Mouse (Mus musculus) midbrain, embryonic 14.5 days (tissue): ENCODE data around the gene Clic4. TPM values are rescaled to one million over a fixed set of nuclear protein-coding genes. Genes with fewer than 3 reads are reported as not detected.
"Not testable (repeated sequence)": the region's sequence is repeated elsewhere in the genome, so short reads cannot be mapped to it uniquely, and the experiment has no call there.

Experiments
- ATAC-seq: fragments of 200-750 bp; cut with Nextera tagmentation; 2 replicates; pipeline ENCODE4 v1.8.0; 2017; ENCODE audit warnings: moderate number of reproducible peaks, moderate library complexity; ENCODE audit not compliant: low FRiP score, low TSS enrichment
- DNase-seq: peaks from one replicate; pipeline ENCODE4 v3.0.0-alpha.2; 2015
- H3K27ac ChIP-seq: fragments of 300-500 bp; sonication (generic); replicated peaks from 2 replicates; pipeline ENCODE4 v1.5.1; 2014; ENCODE audit warnings: mild to moderate bottlenecking, low read depth, low read length, moderate library complexity
- H3K27me3 ChIP-seq: fragments of 300-500 bp; sonication (generic); 2 replicates; pipeline ENCODE4 v1.6.1; 2014; ENCODE audit warnings: low read length, control low read depth, mixed read lengths; ENCODE audit not compliant: control insufficient read depth, insufficient read depth
- H3K36me3 ChIP-seq: fragments of 300-500 bp; sonication (generic); 2 replicates; pipeline ENCODE4 v1.6.1; 2014; ENCODE audit warnings: low read length, control low read depth; ENCODE audit not compliant: control insufficient read depth, insufficient read depth
- H3K4me1 ChIP-seq: fragments of 300-500 bp; sonication (generic); 2 replicates; pipeline ENCODE4 v1.6.1; 2014; ENCODE audit warnings: mild to moderate bottlenecking, antibody characterized with exemption, low read length, control low read depth; ENCODE audit not compliant: control insufficient read depth, insufficient read depth
- H3K4me2 ChIP-seq: fragments of 300-500 bp; sonication (generic); 2 replicates; pipeline ENCODE4 v1.6.1; 2014; ENCODE audit warnings: mild to moderate bottlenecking, low read length, moderate library complexity
- H3K4me3 ChIP-seq: fragments of 300-500 bp; sonication (generic); replicated peaks from 2 replicates; pipeline ENCODE4 v1.5.1; 2014; ENCODE audit warnings: low read depth, low read length
- H3K9ac ChIP-seq: fragments of 300-500 bp; sonication (generic); replicated peaks from 2 replicates; pipeline ENCODE4 v1.6.1; 2014; ENCODE audit warnings: mild to moderate bottlenecking, low read length, moderate library complexity
- H3K9me3 ChIP-seq: fragments of 300-500 bp; sonication (generic); 2 replicates; pipeline ENCODE4 v1.6.1; 2016; ENCODE audit warnings: low read length, control low read depth, mixed read lengths; ENCODE audit not compliant: control insufficient read depth
- WGBS: fragments of 180-500 bp; shearing (Covaris S2); extraction: QIAGEN DNeasy Blood & Tissue Kit; methylation state at CpG from one replicate; pipeline ENCODE4 v1.1.7; 2014; 5-methylcytosine and 5-hydroxymethylcytosine counted together
- polyA plus RNA-seq: library from polyadenylated mRNA; unstranded; fragments of >200 nt; fragmentation: Nextera tagmentation; extraction: Ambion mirVana; gene quantifications from 2 replicates; pipeline ENCODE4 v1.2.1, GENCODE M21; 2014

Clic4 gene
- polyA plus RNA-seq, 1 experiment from 2014 or later: 61.9 TPM

GRCm38 (mm10) chr4:135286033-135286622 lies 13.5 kb upstream of the Clic4 start:
- H3K27ac ChIP-seq: no peak overlapping the region
- H3K27me3 ChIP-seq: no peaks in the 10 kb centered on the region
- no peak for ATAC-seq
- no peak overlapping the region for H3K9ac ChIP-seq
- no peak overlapping the region for H3K4me3 ChIP-seq
- H3K4me1 ChIP-seq: 0 out of 2 replicates have a peak, but pooled peaks cover 3% of the 10 kb centered on the region
- DNase-seq: no peak
- 72% methylated on average over 12 of the region's 12 CpGs for WGBS
- no peak overlapping the region for H3K4me2 ChIP-seq
- no peaks in the 10 kb centered on the region for H3K36me3 ChIP-seq
- H3K9me3 ChIP-seq: no peaks in the 10 kb centered on the region

GRCm38 (mm10) chr4:135285436-135285835 lies 12.8 kb upstream of the Clic4 start:
- no peaks in the 10 kb centered on the region for H3K27me3 ChIP-seq
- H3K4me2 ChIP-seq: no peak overlapping the region
- H3K4me1 ChIP-seq: 0 out of 2 replicates have a peak, but pooled peaks cover 3% of the 10 kb centered on the region
- WGBS: 56% methylated on average over 8 of the region's 8 CpGs
- H3K4me3 ChIP-seq: no peak overlapping the region
- H3K9me3 ChIP-seq: no peaks in the 10 kb centered on the region
- no peaks in the 10 kb centered on the region for H3K36me3 ChIP-seq
- DNase-seq: no peak
- H3K27ac ChIP-seq: no peak overlapping the region
- ATAC-seq: no peak
- H3K9ac ChIP-seq: no peak overlapping the region

GRCm38 (mm10) chr4:135283875-135284274 lies 11.3 kb upstream of the Clic4 start:
- 0 out of 2 replicates have a peak, but pooled peaks cover 3% of the 10 kb centered on the region for H3K4me1 ChIP-seq
- H3K4me2 ChIP-seq: no peak overlapping the region
- no peak for DNase-seq
- H3K27me3 ChIP-seq: no peaks in the 10 kb centered on the region
- WGBS: 85% methylated on average over 7 of the region's 7 CpGs
- no peaks in the 10 kb centered on the region for H3K9me3 ChIP-seq
- H3K9ac ChIP-seq: no peak overlapping the region
- H3K36me3 ChIP-seq: no peaks in the 10 kb centered on the region
- no peak for ATAC-seq
- H3K27ac ChIP-seq: no peak overlapping the region
- H3K4me3 ChIP-seq: no peak overlapping the region

- WGBS: 76% methylated on average over 4 of the region's 4 CpGs
- Histone ChIP-seq H3K36me3 (no peaks in the 10 kb centered on the region), H3K27ac (no peak overlapping the region), H3K4me3 (no peak overlapping the region), H3K9ac (no peak overlapping the region), H3K4me2 (no peak overlapping the region), H3K27me3 (no peaks in the 10 kb centered on the region), H3K9me3 (no peaks in the 10 kb centered on the region), H3K4me1 (0 out of 2 replicates have a peak, but pooled peaks cover 3% of the 10 kb centered on the region)
- no peak for DNase-seq
- ATAC-seq: no peak
Observed at GRCm38 (mm10) chr4:135283417-135283816, 10.8 kb upstream of the Clic4 start.

GRCm38 (mm10) chr4:135282651-135283290 lies 10.2 kb upstream of the Clic4 start:
- H3K4me3 ChIP-seq: no peak overlapping the region
- no peaks in the 10 kb centered on the region for H3K36me3 ChIP-seq
- H3K4me1 ChIP-seq: 0 out of 2 replicates have a peak, but pooled peaks cover 3% of the 10 kb centered on the region
- WGBS: 70% methylated on average over 13 of the region's 13 CpGs
- no peak overlapping the region for H3K27ac ChIP-seq
- no peak for DNase-seq
- H3K9ac ChIP-seq: no peak overlapping the region
- H3K4me2 ChIP-seq: no peak overlapping the region
- no peaks in the 10 kb centered on the region for H3K9me3 ChIP-seq
- no peaks in the 10 kb centered on the region for H3K27me3 ChIP-seq
- ATAC-seq: no peak

GRCm38 (mm10) chr4:135280016-135280415 lies 7.4 kb upstream of the Clic4 start:
- not testable (repeated sequence) for H3K27ac ChIP-seq, H3K4me3 ChIP-seq, DNase-seq, ATAC-seq, H3K9ac ChIP-seq, H3K9me3 ChIP-seq, H3K36me3 ChIP-seq, H3K27me3 ChIP-seq, H3K4me1 ChIP-seq, H3K4me2 ChIP-seq
- WGBS: 66% methylated on average over 2 of the region's 2 CpGs

- no peak for DNase-seq
- WGBS: 75% methylated on average over 4 of the region's 4 CpGs
Observed at GRCm38 (mm10) chr4:135276681-135277379, 4.2 kb upstream of the Clic4 start.

GRCm38 (mm10) chr4:135274761-135275160 lies 2.1 kb upstream of the Clic4 start:
- no peak for DNase-seq
- Histone ChIP-seq H3K9ac (no peak overlapping the region), H3K36me3 (no peaks in the 10 kb centered on the region), H3K4me2 (no peak overlapping the region), H3K27me3 (no peaks in the 10 kb centered on the region; the same call in 1 of the 2 replicates), H3K27ac (no peak overlapping the region), H3K4me1 (peaks cover 17% of the 10 kb centered on the region), H3K4me3 (no peak overlapping the region), H3K9me3 (no peaks in the 10 kb centered on the region)
- WGBS: 73% methylated on average over 7 of the region's 7 CpGs
- no peak for ATAC-seq

More at GRCm38 (mm10) chr4:135276681-135277379, 4.2 kb upstream of the Clic4 start:
- Histone ChIP-seq H3K4me3 (no peak overlapping the region), H3K9me3 (no peaks in the 10 kb centered on the region), H3K36me3 (no peaks in the 10 kb centered on the region), H3K27ac (no peak overlapping the region), H3K4me2 (no peak overlapping the region), H3K27me3 (no peaks in the 10 kb centered on the region; the same call in 1 of the 2 replicates), H3K9ac (no peak overlapping the region), H3K4me1 (no peaks in the 10 kb centered on the region)
- ATAC-seq: no peak
